ENCODE assay signal across 1 mouse cellular context in the genomic region with DNA sequence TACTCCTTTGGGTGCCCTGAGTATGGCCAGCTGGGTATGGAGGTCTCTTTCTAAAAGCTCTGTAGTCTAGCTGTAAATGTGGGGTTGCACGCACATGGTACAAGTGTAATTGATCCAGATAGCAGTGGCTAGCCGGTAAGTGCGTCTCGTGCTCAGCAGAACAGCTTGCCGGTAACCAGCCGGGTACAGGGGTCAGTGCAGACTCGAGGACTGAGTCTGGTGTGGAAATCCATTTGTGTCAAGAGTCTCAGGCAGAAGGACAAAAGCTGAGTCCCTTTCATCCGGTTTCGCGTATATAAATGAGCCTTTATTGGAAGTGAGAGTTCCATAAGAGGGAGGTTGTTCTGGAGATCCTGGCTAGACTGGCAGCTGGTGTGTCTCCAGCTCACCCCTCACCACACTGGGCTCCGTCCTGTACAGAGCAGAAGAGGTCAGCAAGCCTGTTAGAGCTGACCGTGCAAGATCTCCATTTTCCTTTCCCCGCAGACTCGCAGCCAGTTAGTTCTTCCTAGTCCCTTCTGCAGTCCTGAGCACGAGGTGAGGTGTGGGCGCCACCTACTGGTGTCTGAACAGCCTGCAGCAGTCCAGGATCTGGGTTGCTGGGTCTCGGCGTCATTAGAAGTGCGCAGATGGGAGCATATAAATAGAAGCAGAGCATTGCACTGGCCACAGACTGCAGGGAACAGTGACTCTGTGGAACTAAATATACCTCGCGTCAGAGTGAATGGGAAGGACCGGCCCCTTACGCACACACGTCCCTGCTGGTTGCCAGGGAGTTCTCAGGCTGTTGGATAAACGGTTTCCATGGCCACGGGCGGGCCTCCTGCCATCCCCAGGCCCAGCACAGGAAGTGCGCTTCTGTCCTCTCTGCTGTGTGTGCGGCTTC.
TF ChIP-seq lines count a peak whose summit lies in the region.

No protein-coding gene starts in this region.

TF ChIP-seq in C2C12, 6 proteins besides CTCF, POLR2A, EP300 and RAD21:
- TF ChIP-seq FOSL1 (IDR thresholded peaks at IDR 0.05; ENCODE audit: insufficient read depth, low read length, poor library complexity, severe bottlenecking) (no peak), CEBPB (IDR thresholded peaks at IDR 0.05; ENCODE audit: low read depth) (no peak), MAX (IDR thresholded peaks at IDR 0.05) (peak; percentile 67), MYOD1 (IDR thresholded peaks at IDR 0.05; ENCODE audit: control insufficient read depth, insufficient read length, low read depth) (no peak), USF1 (IDR thresholded peaks at IDR 0.05; ENCODE audit: low read depth) (no peak), MYOG (IDR thresholded peaks at IDR 0.05; ENCODE audit: control insufficient read depth, extremely low read depth, insufficient read length) (no peak)
